Mouse (Mus musculus) hindbrain, embryonic 15.5 days (tissue): ENCODE measurements at regions not wholly inside any gene's neighbourhood (a gene's known extent, or its start where the extent isn't known, plus 50 kb on each side); places are given as distances from the start of the nearest gene placed in this dataset.

Source experiments
- ATAC-seq: fragments of 200-750 bp; cut with Nextera tagmentation; 2 replicates; pipeline ENCODE4 v1.8.0; 2017; ENCODE audit warnings: low read depth, moderate number of reproducible peaks, moderate TSS enrichment; ENCODE audit not compliant: low FRiP score
- H3K27ac ChIP-seq: fragments of 300-500 bp; sonication (generic); replicated peaks from 2 replicates; pipeline ENCODE4 v1.5.1; 2015; ENCODE audit warnings: mild to moderate bottlenecking, inconsistent platforms
- H3K27me3 ChIP-seq: fragments of 300-500 bp; sonication (generic); 2 replicates; pipeline ENCODE4 v1.6.1; 2015; ENCODE audit warnings: control low read depth, inconsistent platforms
- H3K36me3 ChIP-seq: fragments of 300-500 bp; sonication (generic); 2 replicates; pipeline ENCODE4 v1.6.1; 2015; ENCODE audit warnings: control low read depth, inconsistent platforms
- H3K4me1 ChIP-seq: fragments of 300-500 bp; sonication (generic); replicated peaks from 2 replicates; pipeline ENCODE4 v1.6.1; 2015; ENCODE audit warnings: control low read depth, inconsistent platforms
- H3K4me2 ChIP-seq: fragments of 300-500 bp; sonication (generic); 2 replicates; pipeline ENCODE4 v1.6.1; 2015; ENCODE audit warnings: moderate library complexity, mild to moderate bottlenecking, inconsistent platforms
- H3K4me3 ChIP-seq: fragments of 300-500 bp; sonication (generic); 2 replicates; pipeline ENCODE4 v1.5.1; 2015; ENCODE audit warnings: mild to moderate bottlenecking, inconsistent platforms
- H3K9ac ChIP-seq: fragments of 300-500 bp; sonication (generic); 2 replicates; pipeline ENCODE4 v1.6.1; 2015; ENCODE audit warnings: inconsistent platforms
- H3K9me3 ChIP-seq: fragments of 300-500 bp; sonication (generic); 2 replicates; pipeline ENCODE4 v1.6.1; 2016; ENCODE audit warnings: control low read depth, inconsistent platforms
- WGBS: fragments of 180-500 bp; shearing (Covaris S2); methylation state at CpG from one replicate; pipeline ENCODE4 v1.1.7; 2015; 5-methylcytosine and 5-hydroxymethylcytosine counted together

GRCm38 (mm10) chr10:44930796-44931195 lies 136.2 kb upstream of the Prep start:
- WGBS: 93% methylated on average over 2 of the region's 2 CpGs
- Histone ChIP-seq H3K9me3 (no peaks in the 10 kb centered on the region), H3K9ac (no peak overlapping the region), H3K36me3 (no peaks in the 10 kb centered on the region), H3K4me1 (no peaks in the 10 kb centered on the region), H3K4me2 (no peak overlapping the region), H3K4me3 (no peak overlapping the region), H3K27me3 (no peaks in the 10 kb centered on the region), H3K27ac (no peak overlapping the region)
- no peak for ATAC-seq

GRCm38 (mm10) chr10:44913751-44914388 lies 153.1 kb upstream of the Prep start:
- Histone ChIP-seq H3K9me3 (no peaks in the 10 kb centered on the region), H3K27me3 (no peaks in the 10 kb centered on the region), H3K4me1 (no peaks in the 10 kb centered on the region), H3K36me3 (no peaks in the 10 kb centered on the region), H3K27ac (no peak overlapping the region), H3K4me2 (no peak overlapping the region), H3K4me3 (no peak overlapping the region), H3K9ac (no peak overlapping the region)
- 91% methylated on average over 8 of the region's 8 CpGs for WGBS
- no peak for ATAC-seq

DNA sequence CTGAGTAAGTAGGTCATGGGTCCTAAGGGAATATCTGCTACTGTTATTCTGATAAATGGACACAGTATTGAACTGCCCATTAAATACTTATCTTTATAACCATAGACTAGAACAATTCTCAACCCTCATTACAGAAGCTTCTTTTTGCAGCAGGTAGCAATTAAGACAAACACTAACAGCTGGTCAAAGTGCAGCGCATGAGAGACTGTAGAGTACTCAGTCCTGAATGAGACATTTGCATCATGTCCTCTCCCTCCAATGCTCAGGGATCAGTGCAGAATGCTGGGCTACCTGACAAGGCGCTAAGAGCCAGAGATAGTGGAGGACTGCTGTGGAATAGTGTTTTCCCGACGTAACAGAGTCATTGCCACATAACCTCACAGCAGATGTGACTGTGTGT lies 162.5 kb upstream of the Prep start:
- no peak for ATAC-seq
- Histone ChIP-seq H3K9me3 (no peaks in the 10 kb centered on the region), H3K4me3 (no peak overlapping the region), H3K27ac (no peak overlapping the region), H3K27me3 (no peaks in the 10 kb centered on the region), H3K4me2 (no peak overlapping the region), H3K4me1 (no peaks in the 10 kb centered on the region), H3K9ac (no peak overlapping the region), H3K36me3 (no peaks in the 10 kb centered on the region)
- 94% methylated on average over 4 of the region's 4 CpGs for WGBS

DNA sequence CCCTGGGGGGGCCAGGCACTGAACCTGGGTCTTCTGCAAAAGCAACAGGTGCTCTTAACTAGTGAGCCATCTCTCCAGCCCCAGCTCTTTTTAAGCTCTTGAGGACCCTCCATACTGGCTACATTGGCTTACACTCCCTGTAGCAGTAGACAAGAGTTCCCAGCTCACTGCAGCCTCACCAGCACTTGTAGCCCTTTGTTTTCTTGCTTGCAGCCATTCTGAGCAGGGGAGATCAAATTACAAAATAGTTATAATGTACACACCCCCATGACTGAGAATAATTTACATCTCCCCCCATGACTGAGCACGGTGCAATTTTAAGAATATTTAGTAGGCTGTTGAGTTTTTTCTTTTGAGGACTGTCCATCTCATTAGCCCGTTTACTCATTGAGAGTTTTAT lies 165.8 kb upstream of the Prep start:
- no peak overlapping the region for H3K27ac ChIP-seq
- no peak overlapping the region for H3K4me3 ChIP-seq
- no peak for ATAC-seq
- 81% methylated on average over 2 of the region's 2 CpGs for WGBS
- no peaks in the 10 kb centered on the region for H3K27me3 ChIP-seq
- no peak overlapping the region for H3K4me2 ChIP-seq
- no peaks in the 10 kb centered on the region for H3K4me1 ChIP-seq
- no peaks in the 10 kb centered on the region for H3K36me3 ChIP-seq
- no peak overlapping the region for H3K9ac ChIP-seq
- H3K9me3 ChIP-seq: no peaks in the 10 kb centered on the region

DNA sequence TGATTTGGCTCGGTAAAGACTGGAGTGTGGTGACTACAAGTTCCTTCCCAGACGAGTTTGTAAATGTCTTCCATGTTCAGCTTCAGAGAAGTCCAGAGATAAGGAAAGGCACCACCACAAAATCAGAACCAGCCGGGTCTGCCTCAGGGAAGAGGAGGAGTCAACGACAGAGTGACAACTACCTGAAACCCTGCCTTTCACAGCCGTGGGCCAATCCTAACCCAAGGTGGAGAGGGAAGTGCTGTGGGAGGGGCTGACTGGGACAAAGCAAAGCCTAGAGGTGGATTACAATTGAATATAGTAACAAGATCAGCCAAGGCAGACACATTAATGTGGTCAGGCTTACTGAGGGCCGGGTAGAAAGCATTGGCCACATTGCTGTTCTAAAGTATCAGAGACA lies 174.9 kb upstream of the Prep start:
- Histone ChIP-seq H3K27ac (no peak overlapping the region), H3K36me3 (no peaks in the 10 kb centered on the region), H3K4me1 (peaks cover 4% of the 10 kb centered on the region; the same call in 1 of the 2 replicates), H3K9ac (no peak overlapping the region), H3K9me3 (no peaks in the 10 kb centered on the region), H3K4me2 (no peak overlapping the region), H3K27me3 (no peaks in the 10 kb centered on the region), H3K4me3 (no peak overlapping the region)
- ATAC-seq: no peak
- WGBS: 68% methylated on average over 6 of the region's 6 CpGs

- Histone ChIP-seq H3K9me3 (no peaks in the 10 kb centered on the region), H3K27ac (no peak overlapping the region), H3K9ac (no peak overlapping the region), H3K27me3 (no peaks in the 10 kb centered on the region), H3K4me3 (no peak overlapping the region), H3K4me1 (peaks cover 7% of the 10 kb centered on the region; the same call in 1 of the 2 replicates), H3K36me3 (no peaks in the 10 kb centered on the region), H3K4me2 (peak overlapping the region; percentile 18; the same call in 1 of the 2 replicates)
- 20% methylated on average over 14 of the region's 14 CpGs for WGBS
- peak; percentile 42; the same call in 1 of the 2 replicates for ATAC-seq
These were observed 179.8 kb upstream of the Prep start for GRCm38 (mm10) chr10:44887081-44887683.

GRCm38 (mm10) chr10:44881967-44882366 lies 185.0 kb upstream of the Prep start:
- H3K4me3 ChIP-seq: no peak overlapping the region
- no peaks in the 10 kb centered on the region for H3K36me3 ChIP-seq
- no peak overlapping the region for H3K9ac ChIP-seq
- H3K4me2 ChIP-seq: no peak overlapping the region
- H3K27ac ChIP-seq: no peak overlapping the region
- peaks cover 1% of the 10 kb centered on the region; the same call in 1 of the 2 replicates for H3K4me1 ChIP-seq
- no peaks in the 10 kb centered on the region for H3K27me3 ChIP-seq
- WGBS: 58% methylated on average over 2 of the region's 2 CpGs
- no peak for ATAC-seq
- no peaks in the 10 kb centered on the region for H3K9me3 ChIP-seq

- no peak overlapping the region for H3K9ac ChIP-seq
- no peaks in the 10 kb centered on the region for H3K27me3 ChIP-seq
- ATAC-seq: no peak
- H3K36me3 ChIP-seq: no peaks in the 10 kb centered on the region
- no peak overlapping the region for H3K4me2 ChIP-seq
- no peak overlapping the region for H3K4me3 ChIP-seq
- no peak overlapping the region for H3K27ac ChIP-seq
- WGBS: 93% methylated on average over 9 of the region's 9 CpGs
- no peaks in the 10 kb centered on the region for H3K4me1 ChIP-seq
- H3K9me3 ChIP-seq: no peaks in the 10 kb centered on the region
These were observed 189.8 kb upstream of the Prep start for GRCm38 (mm10) chr10:44877076-44877663.

GRCm38 (mm10) chr10:44873642-44874285 lies 193.2 kb upstream of the Prep start:
- no peaks in the 10 kb centered on the region for H3K36me3 ChIP-seq
- H3K27ac ChIP-seq: no peak overlapping the region
- no peak overlapping the region for H3K4me3 ChIP-seq
- no peaks in the 10 kb centered on the region for H3K4me1 ChIP-seq
- WGBS: 60% methylated on average over 5 of the region's 5 CpGs
- H3K9ac ChIP-seq: no peak overlapping the region
- H3K9me3 ChIP-seq: no peaks in the 10 kb centered on the region
- ATAC-seq: no peak
- no peaks in the 10 kb centered on the region for H3K27me3 ChIP-seq
- no peak overlapping the region for H3K4me2 ChIP-seq

DNA sequence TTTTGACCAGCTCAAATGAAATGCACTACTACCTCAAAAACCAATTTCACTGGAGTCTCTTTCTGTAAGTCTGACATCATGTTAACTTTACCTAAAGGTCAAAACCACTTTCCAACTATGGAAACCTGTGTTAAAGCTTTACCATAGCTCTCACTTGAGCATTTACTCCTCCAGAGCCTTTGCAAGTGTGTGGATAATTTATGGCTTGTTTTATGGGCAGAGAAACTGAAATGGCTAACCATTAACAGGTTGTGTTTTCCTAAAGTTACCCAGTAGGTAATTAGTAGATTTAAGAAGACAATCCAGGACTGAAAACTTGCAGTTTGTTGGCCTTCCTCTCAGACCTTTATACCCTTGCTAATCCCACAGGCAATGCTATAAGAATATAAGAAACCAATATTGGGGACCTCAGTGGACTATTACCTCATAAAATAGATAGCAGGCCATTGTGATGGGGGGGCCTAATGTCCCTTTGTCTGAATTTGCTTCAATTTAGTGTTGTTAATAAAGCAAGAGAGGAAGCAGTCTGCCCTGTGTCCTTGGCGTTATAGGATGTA lies 202.7 kb upstream of the Prep start:
- peaks cover 4% of the 10 kb centered on the region; the same call in 1 of the 2 replicates for H3K9me3 ChIP-seq
- no peak overlapping the region for H3K4me2 ChIP-seq
- 77% methylated on average over 1 of the region's 1 CpGs for WGBS
- H3K9ac ChIP-seq: no peak overlapping the region
- no peaks in the 10 kb centered on the region for H3K4me1 ChIP-seq
- H3K27ac ChIP-seq: no peak overlapping the region
- H3K4me3 ChIP-seq: no peak overlapping the region
- no peaks in the 10 kb centered on the region for H3K27me3 ChIP-seq
- ATAC-seq: no peak
- no peaks in the 10 kb centered on the region for H3K36me3 ChIP-seq

DNA sequence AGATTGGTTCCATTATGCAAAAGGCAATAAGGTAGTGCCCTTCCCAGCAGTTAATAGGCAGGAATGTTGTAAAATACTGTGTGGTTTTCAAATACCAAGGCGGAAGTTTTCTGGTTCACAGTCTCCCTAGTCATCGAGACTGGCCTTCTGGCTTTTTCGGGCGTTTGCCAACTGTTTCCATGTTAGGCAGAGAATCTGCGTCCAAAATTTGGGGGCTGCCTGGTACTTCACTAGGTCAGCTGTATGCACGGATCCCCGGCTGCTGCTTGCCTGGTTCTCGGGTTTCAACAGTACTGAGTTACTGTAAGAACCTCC lies 204.7 kb upstream of the Prep start:
- Histone ChIP-seq H3K27ac (no peak overlapping the region), H3K4me3 (no peak overlapping the region), H3K36me3 (no peaks in the 10 kb centered on the region), H3K9me3 (peaks cover 1% of the 10 kb centered on the region; the same call in 1 of the 2 replicates), H3K4me1 (no peaks in the 10 kb centered on the region), H3K9ac (no peak overlapping the region), H3K27me3 (no peaks in the 10 kb centered on the region), H3K4me2 (no peak overlapping the region)
- ATAC-seq: no peak
- 72% methylated on average over 8 of the region's 8 CpGs for WGBS

- Histone ChIP-seq H3K9ac (no peak overlapping the region), H3K9me3 (no peaks in the 10 kb centered on the region), H3K27me3 (no peaks in the 10 kb centered on the region), H3K4me3 (no peak overlapping the region), H3K27ac (no peak overlapping the region), H3K4me2 (no peak overlapping the region), H3K4me1 (no peaks in the 10 kb centered on the region), H3K36me3 (no peaks in the 10 kb centered on the region)
- WGBS: 84% methylated on average over 10 of the region's 10 CpGs
- ATAC-seq: peak; percentile 54; the same call in 1 of the 2 replicates
These were observed 205.2 kb upstream of the Prep start for GRCm38 (mm10) chr10:44861671-44862359.
